Mouse (Mus musculus) heart, embryonic 16.5 days (tissue): ENCODE measurements around the gene Mapk8ip2. TPM values are rescaled to one million over a fixed set of nuclear protein-coding genes. Genes with fewer than 3 reads are reported as not detected.
"Not testable (repeated sequence)": the region's sequence is repeated elsewhere in the genome, so short reads cannot be mapped to it uniquely, and the experiment has no call there.

ENCODE experiments used
- ATAC-seq: fragments of 200-750 bp; cut with Nextera tagmentation; replicated peaks from 2 replicates; pipeline ENCODE4 v1.8.0; 2017; ENCODE audit warnings: moderate number of reproducible peaks; ENCODE audit not compliant: insufficient read depth, low FRiP score; ENCODE audit errors: extremely low read depth
- H3K27ac ChIP-seq: fragments of 300-500 bp; sonication (generic); 2 replicates; pipeline ENCODE4 v1.5.1; 2014; ENCODE audit warnings: mild to moderate bottlenecking, low read length, control low read depth, moderate library complexity
- H3K27me3 ChIP-seq: fragments of 300-500 bp; sonication (generic); 2 replicates; pipeline ENCODE4 v1.6.1; 2014; ENCODE audit warnings: low read length, mixed read lengths; ENCODE audit not compliant: control insufficient read depth, insufficient read depth
- H3K36me3 ChIP-seq: fragments of 300-500 bp; sonication (generic); 2 replicates; pipeline ENCODE4 v1.6.1; 2014; ENCODE audit not compliant: control insufficient read depth, insufficient read depth
- H3K4me1 ChIP-seq: fragments of 300-500 bp; sonication (generic); 2 replicates; pipeline ENCODE4 v1.6.1; 2014; ENCODE audit warnings: low read length, mixed read lengths; ENCODE audit not compliant: control insufficient read depth, insufficient read depth
- H3K4me2 ChIP-seq: fragments of 300-500 bp; sonication (generic); 2 replicates; pipeline ENCODE4 v1.6.1; 2014; ENCODE audit warnings: low read depth, mild to moderate bottlenecking, control low read depth, low read length
- H3K4me3 ChIP-seq: fragments of 300-500 bp; sonication (generic); 2 replicates; pipeline ENCODE4 v1.5.1; 2014; ENCODE audit warnings: mild to moderate bottlenecking, control low read depth, low read length
- H3K9ac ChIP-seq: fragments of 300-500 bp; sonication (generic); 2 replicates; pipeline ENCODE4 v1.6.1; 2014; ENCODE audit warnings: low read length, control low read depth
- H3K9me3 ChIP-seq: fragments of 300-500 bp; sonication (generic); replicated peaks from 2 replicates; pipeline ENCODE4 v1.6.1; 2016; ENCODE audit warnings: low read length; ENCODE audit not compliant: control insufficient read depth
- WGBS: fragments of 180-500 bp; shearing (Covaris S2); extraction: QIAGEN DNeasy Blood & Tissue Kit; methylation state at CpG from one replicate; pipeline ENCODE4 v1.1.7; 2014; 5-methylcytosine and 5-hydroxymethylcytosine counted together
- polyA plus RNA-seq: library from polyadenylated mRNA; unstranded; fragments of >200 nt; fragmentation: Nextera tagmentation; extraction: Ambion mirVana; gene quantifications from 2 replicates; pipeline ENCODE4 v1.2.1, GENCODE M21; 2015

Mapk8ip2 gene
- polyA plus RNA-seq, 1 experiment from 2014 or later, result 0.11 TPM

GRCm38 (mm10) chr15:89428136-89428790, 25.4 kb upstream of the Mapk8ip2 start:
- 76% methylated on average over 19 of the region's 19 CpGs for WGBS
- H3K4me1 ChIP-seq, result peaks cover 32% of the 10 kb centered on the region
- no peaks in the 10 kb centered on the region for H3K9me3 ChIP-seq
- peak overlapping the region; percentile 98; the same call in 1 of the 2 replicates for H3K27ac ChIP-seq
- H3K36me3 ChIP-seq, result peaks cover 18% of the 10 kb centered on the region
- H3K4me3 ChIP-seq, result peak overlapping the region; percentile 67
- peak overlapping the region; percentile 69 for H3K4me2 ChIP-seq
- H3K27me3 ChIP-seq, result no peaks in the 10 kb centered on the region
- H3K9ac ChIP-seq, result peak overlapping the region; percentile 86
- no peak for ATAC-seq

GRCm38 (mm10) chr15:89428821-89429351, 24.8 kb upstream of the Mapk8ip2 start:
- peaks cover 28% of the 10 kb centered on the region for H3K4me1 ChIP-seq
- peaks cover 18% of the 10 kb centered on the region for H3K36me3 ChIP-seq
- peak overlapping the region; percentile 86 for H3K9ac ChIP-seq
- peak overlapping the region; percentile 67 for H3K4me3 ChIP-seq
- 4% methylated on average over 21 of the region's 22 CpGs for WGBS
- ATAC-seq, result no peak; the same call in 1 of the 2 replicates
- no peaks in the 10 kb centered on the region for H3K9me3 ChIP-seq
- H3K27ac ChIP-seq, result peak overlapping the region; percentile 98
- no peaks in the 10 kb centered on the region for H3K27me3 ChIP-seq
- H3K4me2 ChIP-seq, result peak overlapping the region; percentile 69

GRCm38 (mm10) chr15:89429352-89430221, 24.1 kb upstream of the Mapk8ip2 start, which contains the start of the genes C730034F03Rik, Gm44502 and Chkb:
Gene C730034F03Rik, plus strand, starts transcription at chr15:89429589.
Gene Gm44502, minus strand, starts transcription at chr15:89429696.
Gene Chkb, minus strand, starts transcription at chr15:89429908.
- no peaks in the 10 kb centered on the region for H3K9me3 ChIP-seq
- peaks cover 15% of the 10 kb centered on the region for H3K36me3 ChIP-seq
- no peaks in the 10 kb centered on the region for H3K27me3 ChIP-seq
- WGBS, result under 1% methylated on average over 70 of the region's 70 CpGs
- peak within 1 kb of the TSS; percentile 86 for H3K9ac ChIP-seq
- peak within 1 kb of the TSS; percentile 69 for H3K4me2 ChIP-seq
- peak; percentile 82 for ATAC-seq
- peak within 1 kb of the TSS; percentile 98 for H3K27ac ChIP-seq
- peaks cover 21% of the 10 kb centered on the region for H3K4me1 ChIP-seq
- H3K4me3 ChIP-seq, result peak within 1 kb of the TSS; percentile 67

- no peak for ATAC-seq
- peak overlapping the region; percentile 67 for H3K4me3 ChIP-seq
- no peaks in the 10 kb centered on the region for H3K27me3 ChIP-seq
- peaks cover 20% of the 10 kb centered on the region for H3K4me1 ChIP-seq
- H3K4me2 ChIP-seq, result peak overlapping the region; percentile 69
- peaks cover 15% of the 10 kb centered on the region for H3K36me3 ChIP-seq
- no peaks in the 10 kb centered on the region for H3K9me3 ChIP-seq
- H3K9ac ChIP-seq, result peak overlapping the region; percentile 86
- WGBS, result 41% methylated on average over 6 of the region's 6 CpGs
- peak overlapping the region; percentile 98 for H3K27ac ChIP-seq
Measured at GRCm38 (mm10) chr15:89430341-89430740, 23.4 kb upstream of the Mapk8ip2 start.

- not testable (repeated sequence) for ATAC-seq, H3K9ac ChIP-seq, H3K9me3 ChIP-seq, H3K27me3 ChIP-seq, H3K27ac ChIP-seq, H3K4me2 ChIP-seq, H3K4me3 ChIP-seq
- peaks cover 20% of the 10 kb centered on the region for H3K4me1 ChIP-seq
- WGBS, result 81% methylated on average over 8 of the region's 9 CpGs
- H3K36me3 ChIP-seq, result peaks cover 15% of the 10 kb centered on the region
Measured at GRCm38 (mm10) chr15:89430771-89431170, 22.9 kb upstream of the Mapk8ip2 start.

- Histone ChIP-seq H3K27ac (no peak overlapping the region), H3K9me3 (no peaks in the 10 kb centered on the region), H3K4me3 (no peak overlapping the region), H3K4me1 (peaks cover 19% of the 10 kb centered on the region), H3K27me3 (no peaks in the 10 kb centered on the region), H3K36me3 (peaks cover 14% of the 10 kb centered on the region), H3K4me2 (no peak overlapping the region), H3K9ac (no peak overlapping the region)
- WGBS, result 65% methylated on average over 3 of the region's 3 CpGs
- ATAC-seq, result no peak
Measured at GRCm38 (mm10) chr15:89431271-89431670, 22.4 kb upstream of the Mapk8ip2 start.

GRCm38 (mm10) chr15:89431806-89432205, 21.9 kb upstream of the Mapk8ip2 start:
- H3K27me3 ChIP-seq, result no peaks in the 10 kb centered on the region
- no peak overlapping the region for H3K27ac ChIP-seq
- no peak overlapping the region for H3K9ac ChIP-seq
- no peak overlapping the region for H3K4me3 ChIP-seq
- WGBS, result 91% methylated on average over 6 of the region's 6 CpGs
- ATAC-seq, result no peak
- peaks cover 12% of the 10 kb centered on the region; the same call in 1 of the 2 replicates for H3K36me3 ChIP-seq
- no peaks in the 10 kb centered on the region for H3K9me3 ChIP-seq
- no peak overlapping the region for H3K4me2 ChIP-seq
- peaks cover 13% of the 10 kb centered on the region for H3K4me1 ChIP-seq

- no peak for ATAC-seq
Measured at GRCm38 (mm10) chr15:89432946-89433345, 20.8 kb upstream of the Mapk8ip2 start.

More at GRCm38 (mm10) chr15:89432946-89433345, 20.8 kb upstream of the Mapk8ip2 start:
- Histone ChIP-seq H3K9ac (no peak overlapping the region), H3K4me2 (no peak overlapping the region), H3K9me3 (no peaks in the 10 kb centered on the region), H3K27me3 (no peaks in the 10 kb centered on the region), H3K4me1 (peaks cover 12% of the 10 kb centered on the region), H3K27ac (no peak overlapping the region), H3K36me3 (peaks cover 3% of the 10 kb centered on the region; the same call in 1 of the 2 replicates), H3K4me3 (no peak overlapping the region)
- WGBS, result 79% methylated on average over 4 of the region's 4 CpGs
